Mouse (Mus musculus) c-Kit-positive CD71-negative TER-119-negative erythroid progenitor cells, embryonic 14.5 days (primary cell): ENCODE results near the gene Rhob.
A peak's percentile ranks its signal among the peaks of the same experiment; 100 is the strongest.

Experiments
- DNase-seq: peaks from one replicate; pipeline ENCODE4 v3.0.0-alpha.2; 2013; ENCODE audit warnings: low read depth

The Rhob gene

GRCm38 (mm10) chr12:8499871-8500596, at the start of gene Rhob:
TSS of gene Rhob (minus strand) at chr12:8500009.
- peak; percentile 88 for DNase-seq

GRCm38 (mm10) chr12:8547357-8547756, 47.5 kb upstream of the Rhob start:
- peak; percentile 88 for DNase-seq

- DNase-seq, result no peak
Observed at GRCm38 (mm10) chr12:8546801-8547200, 47.0 kb upstream of the Rhob start.

- no peak for DNase-seq
Observed at GRCm38 (mm10) chr12:8545066-8545610, 45.3 kb upstream of the Rhob start.

- no peak for DNase-seq
Observed at GRCm38 (mm10) chr12:8542371-8542770, 42.6 kb upstream of the Rhob start.

GRCm38 (mm10) chr12:8539471-8539870, 39.7 kb upstream of the Rhob start:
- DNase-seq, result no peak

- DNase-seq, result no peak
Observed at GRCm38 (mm10) chr12:8537291-8537690, 37.5 kb upstream of the Rhob start.

- no peak for DNase-seq
Observed at GRCm38 (mm10) chr12:8536221-8536965, 36.6 kb upstream of the Rhob start.

- no peak for DNase-seq
Observed at GRCm38 (mm10) chr12:8535596-8535995, 35.8 kb upstream of the Rhob start.

GRCm38 (mm10) chr12:8534915-8535314, 35.1 kb upstream of the Rhob start:
- no peak for DNase-seq

- DNase-seq, result no peak
Observed at GRCm38 (mm10) chr12:8527770-8528169, 28.0 kb upstream of the Rhob start.

- DNase-seq, result no peak
Observed at GRCm38 (mm10) chr12:8527175-8527574, 27.4 kb upstream of the Rhob start.

GRCm38 (mm10) chr12:8524062-8524461, 24.3 kb upstream of the Rhob start:
- no peak for DNase-seq

- no peak for DNase-seq
Observed at GRCm38 (mm10) chr12:8522711-8523110, 22.9 kb upstream of the Rhob start.

GRCm38 (mm10) chr12:8521375-8522047, 21.7 kb upstream of the Rhob start:
- peak; percentile 87 for DNase-seq

GRCm38 (mm10) chr12:8519431-8520160, 19.8 kb upstream of the Rhob start:
- DNase-seq, result no peak

GRCm38 (mm10) chr12:8511037-8511882, 11.5 kb upstream of the Rhob start:
- DNase-seq, result no peak

- DNase-seq, result no peak
Observed at GRCm38 (mm10) chr12:8510317-8510988, 10.6 kb upstream of the Rhob start.

GRCm38 (mm10) chr12:8509693-8510092, 9.9 kb upstream of the Rhob start:
- DNase-seq, result no peak

GRCm38 (mm10) chr12:8506954-8507707, 7.3 kb upstream of the Rhob start:
- DNase-seq, result no peak
